Comparison of ENCODE assay signal across 23 mouse cellular contexts in the genomic region with DNA sequence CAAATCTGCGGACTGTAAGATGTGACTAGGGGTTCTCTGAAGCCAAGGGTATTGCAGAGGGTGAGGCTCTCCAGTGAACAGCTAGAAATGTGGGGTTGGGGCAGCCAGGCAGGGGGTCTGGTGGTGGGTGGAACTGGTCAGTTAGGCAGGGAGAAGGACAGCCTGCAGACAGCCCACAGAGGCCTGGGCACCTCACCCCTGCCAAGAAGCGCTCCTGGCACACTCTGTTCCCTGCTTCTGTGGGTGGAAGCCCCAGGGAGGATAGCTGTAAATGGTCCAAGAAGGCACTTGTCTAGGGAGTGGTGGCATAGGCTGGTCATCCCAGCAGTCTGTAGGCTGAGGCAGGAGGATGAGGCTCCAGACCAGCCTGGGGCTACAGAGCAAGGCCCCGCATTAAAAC. TPM values are rescaled to one million over a fixed set of nuclear protein-coding genes. Genes with fewer than 3 reads are reported as not detected.
DNase-seq lines count a peak whose midpoint lies in the region; ATAC-seq and TF ChIP-seq lines count a peak whose summit lies in the region.
"Had no signal": no experiment of that assay in that cellular context is flagged by ENCODE, and none has a peak within 500 bp of the region (broad histone marks: within the 10 kb centered on the region; RNA-seq: fewer than 3 reads in every experiment).

No protein-coding gene starts in this region.

- H3K4me3 ChIP-seq in kidney, adult 2 months (ENCODE audit: insufficient read depth, low read depth, low read length) = no peak overlapping the region
- H3K4me3 ChIP-seq in kidney, embryonic 16.5 days (ENCODE audit: low read length) = no peak overlapping the region
- 0 out of 2 replicates have a peak overlapping the region, but pooled peaks have one; percentile 84 for H3K4me3 ChIP-seq in E14TG2a.4 (replicated peaks; ENCODE audit: low read length)
- no peak overlapping the region for H3K4me3 ChIP-seq in neural tube, embryonic 15.5 days (replicated peaks)
- no peak overlapping the region for H3K4me3 ChIP-seq in hindbrain, embryonic 12.5 days
- H3K4me3 ChIP-seq: embryonic facial prominence, embryonic 10.5 days; forebrain, embryonic 12.5 days; heart, embryonic 12.5 days; hindbrain, embryonic 13.5 days; midbrain, embryonic 13.5 days; neural tube, embryonic 13.5 days had no signal

- ATAC-seq in kidney, embryonic 16.5 days (ENCODE audit: low FRiP score, low TSS enrichment) = no peak
- ATAC-seq in neural tube, embryonic 15.5 days (ENCODE audit: low FRiP score) = no peak
- ATAC-seq in hindbrain, embryonic 12.5 days (ENCODE audit: low FRiP score) = no peak
- ATAC-seq: inflammation-experienced regulatory T-cells, adult 6 months; midbrain, embryonic 13.5 days had no signal

- 74% methylated on average over 3 of the region's 3 CpGs for WGBS in kidney, adult 2 months
- whole genome bisulfite sequencing in kidney, embryonic 16.5 days = 85% methylated on average over 3 of the region's 3 CpGs
- WGBS in neural tube, embryonic 15.5 days = 96% methylated on average over 3 of the region's 3 CpGs
- 88% methylated on average over 3 of the region's 3 CpGs for WGBS in hindbrain, embryonic 12.5 days

- peak overlapping the region; percentile 79 for H3K27ac ChIP-seq in kidney, adult 2 months (ENCODE audit: insufficient read depth, low read depth, low read length)
- no peak overlapping the region for H3K27ac ChIP-seq in kidney, embryonic 16.5 days (ENCODE audit: low read length)
- no peak overlapping the region for H3K27ac ChIP-seq in neural tube, embryonic 15.5 days (replicated peaks)
- H3K27ac ChIP-seq in hindbrain, embryonic 12.5 days = no peak overlapping the region
- H3K27ac ChIP-seq: embryonic facial prominence, embryonic 10.5 days; forebrain, embryonic 12.5 days; hindbrain, embryonic 13.5 days; midbrain, embryonic 13.5 days; neural tube, embryonic 13.5 days had no signal

- no peak overlapping the region for H3K4me2 ChIP-seq in kidney, embryonic 16.5 days (replicated peaks; ENCODE audit: low read depth, low read length)
- no peak overlapping the region for H3K4me2 ChIP-seq in neural tube, embryonic 15.5 days
- H3K4me2 ChIP-seq in hindbrain, embryonic 12.5 days (replicated peaks) = no peak overlapping the region
- H3K4me2 ChIP-seq: forebrain, embryonic 12.5 days; heart, embryonic 12.5 days; hindbrain, embryonic 13.5 days; midbrain, embryonic 13.5 days; neural tube, embryonic 13.5 days had no signal

- TF ChIP-seq CTCF in kidney, adult 2 months (conservative IDR thresholded peaks at IDR 0.05; ENCODE audit: insufficient read depth, insufficient read length, low read depth, low read length) = no peak
- TF ChIP-seq CTCF in E14TG2a.4 (conservative IDR thresholded peaks at IDR 0.05; ENCODE audit: low read length) = no peak

- H3K36me3 ChIP-seq in kidney, adult 2 months (ENCODE audit: control insufficient read depth, insufficient read depth, low read length) = no peaks in the 10 kb centered on the region
- no peaks in the 10 kb centered on the region for H3K36me3 ChIP-seq in kidney, embryonic 16.5 days (ENCODE audit: insufficient read depth, low read length)
- H3K36me3 ChIP-seq in E14TG2a.4 (ENCODE audit: insufficient read depth, low read length) = no peaks in the 10 kb centered on the region
- H3K36me3 ChIP-seq in neural tube, embryonic 15.5 days = no peaks in the 10 kb centered on the region
- no peaks in the 10 kb centered on the region for H3K36me3 ChIP-seq in hindbrain, embryonic 12.5 days
- H3K36me3 ChIP-seq: embryonic facial prominence, embryonic 10.5 days; forebrain, embryonic 12.5 days; heart, embryonic 12.5 days; hindbrain, embryonic 13.5 days; midbrain, embryonic 13.5 days; neural tube, embryonic 13.5 days had no signal

- DNase-seq in adrenal gland, postnatal 14 days = peak; percentile 74
- no peak for DNase-seq in adrenal gland, adult 18-20 months (ENCODE audit: low spot score in 2 of 2)
- peak; percentile 66 for DNase-seq in kidney, adult 2 months
- DNase-seq in kidney, adult 9 months = peak; percentile 69
- DNase-seq: cerebellum, adult 9-10 months; heart, postnatal 14 days; lung, postnatal 14 days; right cerebral cortex, postnatal 25 days; thymus, postnatal 25 days had no signal

- H3K9ac ChIP-seq in kidney, embryonic 16.5 days (replicated peaks; ENCODE audit: low read length) = no peak overlapping the region
- no peak overlapping the region for H3K9ac ChIP-seq in neural tube, embryonic 15.5 days (replicated peaks)
- no peak overlapping the region for H3K9ac ChIP-seq in hindbrain, embryonic 12.5 days
- H3K9ac ChIP-seq: forebrain, embryonic 12.5 days; heart, embryonic 12.5 days; hindbrain, embryonic 13.5 days; midbrain, embryonic 13.5 days; neural tube, embryonic 13.5 days had no signal

- H3K27me3 ChIP-seq in kidney, adult 2 months (replicated peaks; ENCODE audit: control insufficient read depth, insufficient read depth, low read length) = no peaks in the 10 kb centered on the region
- H3K27me3 ChIP-seq in kidney, embryonic 16.5 days (ENCODE audit: insufficient read depth, low read length) = peaks cover 24% of the 10 kb centered on the region
- peaks cover 68% of the 10 kb centered on the region for H3K27me3 ChIP-seq in E14TG2a.4 (ENCODE audit: insufficient read depth, low read length)
- H3K27me3 ChIP-seq in neural tube, embryonic 15.5 days (replicated peaks) = peaks cover 47% of the 10 kb centered on the region
- H3K27me3 ChIP-seq in hindbrain, embryonic 12.5 days = peaks cover 62% of the 10 kb centered on the region

- no peak for TF ChIP-seq POLR2A in kidney, adult 2 months (IDR thresholded peaks at IDR 0.05; ENCODE audit: low read depth, low read length)

- no peaks in the 10 kb centered on the region for H3K9me3 ChIP-seq in kidney, embryonic 16.5 days (ENCODE audit: low read length)
- H3K9me3 ChIP-seq in E14TG2a.4 (ENCODE audit: low read length) = no peaks in the 10 kb centered on the region
- no peaks in the 10 kb centered on the region for H3K9me3 ChIP-seq in neural tube, embryonic 15.5 days (replicated peaks)
- no peaks in the 10 kb centered on the region for H3K9me3 ChIP-seq in hindbrain, embryonic 12.5 days (replicated peaks)
- H3K9me3 ChIP-seq: embryonic facial prominence, embryonic 10.5 days; forebrain, embryonic 12.5 days; heart, embryonic 12.5 days; hindbrain, embryonic 13.5 days; midbrain, embryonic 13.5 days; neural tube, embryonic 13.5 days had no signal

- peaks cover 9% of the 10 kb centered on the region for H3K4me1 ChIP-seq in kidney, adult 2 months (ENCODE audit: control insufficient read depth, insufficient read depth, low read length)
- H3K4me1 ChIP-seq in kidney, embryonic 16.5 days (ENCODE audit: insufficient read depth, low read length) = peaks cover 14% of the 10 kb centered on the region; the same call in 1 of the 2 replicates
- H3K4me1 ChIP-seq in E14TG2a.4 (replicated peaks; ENCODE audit: low read depth, low read length) = peaks cover 41% of the 10 kb centered on the region
- peaks cover 17% of the 10 kb centered on the region for H3K4me1 ChIP-seq in neural tube, embryonic 15.5 days
- peaks cover 16% of the 10 kb centered on the region for H3K4me1 ChIP-seq in hindbrain, embryonic 12.5 days

RNA-seq across cellular contexts. Expression of a gene that starts 19.7 kb away (rescaled TPM):
- total RNA-seq in adrenal gland, postnatal 14 days (2021) = 80.7 and 81.6 TPM in 2 replicates
- 100 to 1,000 TPM in 1 of 2 experiments, 10 to 100 TPM in 1; 67.0 to 169 TPM for total RNA-seq in adrenal gland, adult 18-20 months (2021)
- 144 and 170 TPM in 2 replicates for polyA plus RNA-seq in kidney, adult 2 months (2012; rRNA removed)
- polyA plus RNA-seq in kidney, embryonic 16.5 days (2015; fragmentation: Nextera tagmentation; extraction: Ambion mirVana) = 8.3 and 8.5 TPM in 2 replicates
- polyA plus RNA-seq in neural tube, embryonic 15.5 days (2015; fragmentation: Nextera tagmentation; extraction: Ambion mirVana) = 0.79 and 0.84 TPM in 2 replicates
- polyA plus RNA-seq in hindbrain, embryonic 12.5 days (2016; fragmentation: Nextera tagmentation; extraction: Ambion mirVana) = 1.5 and 2.0 TPM in 2 replicates
- total RNA-seq: CH12.LX; common myeloid progenitor, adult 5-6 weeks had no signal
- polyA plus RNA-seq: inflammation-experienced regulatory T-cells, adult 6 months had no signal

RNA-seq across cellular contexts. Expression of a gene that starts 31.4 kb away (rescaled TPM):
- 2.2 and 3.5 TPM in 2 replicates for total RNA-seq in adrenal gland, postnatal 14 days (2021)
- total RNA-seq in adrenal gland, adult 18-20 months (2021) = 1 to 10 TPM; 1.9 to 2.5 TPM
- 7.3 and 8.7 TPM in 2 replicates for polyA plus RNA-seq in kidney, adult 2 months (2012; rRNA removed)
- 7.6 and 8.6 TPM in 2 replicates for polyA plus RNA-seq in kidney, embryonic 16.5 days (2015; fragmentation: Nextera tagmentation; extraction: Ambion mirVana)
- 30.3 and 34.0 TPM in 2 replicates for polyA plus RNA-seq in neural tube, embryonic 15.5 days (2015; fragmentation: Nextera tagmentation; extraction: Ambion mirVana)
- 31.6 and 34.2 TPM in 2 replicates for polyA plus RNA-seq in hindbrain, embryonic 12.5 days (2016; fragmentation: Nextera tagmentation; extraction: Ambion mirVana)
- total RNA-seq: common myeloid progenitor, adult 5-6 weeks; megakaryocyte, adult 5-6 weeks had no signal
- polyA plus RNA-seq: inflammation-experienced regulatory T-cells, adult 6 months had no signal

RNA-seq across cellular contexts. Expression of a gene that starts 40.0 kb away (rescaled TPM):
- total RNA-seq in adrenal gland, postnatal 14 days (2021) = 26.5 and 26.6 TPM in 2 replicates
- total RNA-seq in adrenal gland, adult 18-20 months (2021) = 10 to 100 TPM; 20.6 to 29.5 TPM
- 10.1 and 10.2 TPM in 2 replicates for polyA plus RNA-seq in kidney, adult 2 months (2012; rRNA removed)
- 26.3 and 27.0 TPM in 2 replicates for polyA plus RNA-seq in kidney, embryonic 16.5 days (2015; fragmentation: Nextera tagmentation; extraction: Ambion mirVana)
- polyA plus RNA-seq in neural tube, embryonic 15.5 days (2015; fragmentation: Nextera tagmentation; extraction: Ambion mirVana) = 15.8 and 17.5 TPM in 2 replicates
- 26.9 and 27.2 TPM in 2 replicates for polyA plus RNA-seq in hindbrain, embryonic 12.5 days (2016; fragmentation: Nextera tagmentation; extraction: Ambion mirVana)

RNA-seq across cellular contexts. Expression of a gene that starts 44.7 kb away (rescaled TPM):
- 45.6 and 51.3 TPM in 2 replicates for total RNA-seq in adrenal gland, postnatal 14 days (2021)
- 10 to 100 TPM; 45.7 to 55.0 TPM for total RNA-seq in adrenal gland, adult 18-20 months (2021)
- 50.4 and 50.7 TPM in 2 replicates for polyA plus RNA-seq in kidney, adult 2 months (2012; rRNA removed)
- polyA plus RNA-seq in kidney, embryonic 16.5 days (2015; fragmentation: Nextera tagmentation; extraction: Ambion mirVana) = 134 and 139 TPM in 2 replicates
- 75.0 and 87.9 TPM in 2 replicates for polyA plus RNA-seq in neural tube, embryonic 15.5 days (2015; fragmentation: Nextera tagmentation; extraction: Ambion mirVana)
- polyA plus RNA-seq in hindbrain, embryonic 12.5 days (2016; fragmentation: Nextera tagmentation; extraction: Ambion mirVana) = 113 and 119 TPM in 2 replicates

RNA-seq across cellular contexts. Expression of a gene that starts 45.4 kb away (rescaled TPM):
- 24.5 and 26.2 TPM in 2 replicates for total RNA-seq in adrenal gland, postnatal 14 days (2021)
- 10 to 100 TPM; 25.8 to 30.3 TPM for total RNA-seq in adrenal gland, adult 18-20 months (2021)
- 47.3 and 63.3 TPM in 2 replicates for polyA plus RNA-seq in kidney, adult 2 months (2012; rRNA removed)
- polyA plus RNA-seq in kidney, embryonic 16.5 days (2015; fragmentation: Nextera tagmentation; extraction: Ambion mirVana) = 33.3 and 38.7 TPM in 2 replicates
- polyA plus RNA-seq in neural tube, embryonic 15.5 days (2015; fragmentation: Nextera tagmentation; extraction: Ambion mirVana) = 40.6 and 44.5 TPM in 2 replicates
- polyA plus RNA-seq in hindbrain, embryonic 12.5 days (2016; fragmentation: Nextera tagmentation; extraction: Ambion mirVana) = 28.9 and 34.4 TPM in 2 replicates

Comparison
In these comparisons a context has a peak if more than half of its experiments do, and no peak if none do; other contexts are left out.
1. DNase-seq: peak in adrenal gland, postnatal 14 days (single experiment), kidney, adult 2 months (single experiment) and kidney, adult 9 months (single experiment); none in adrenal gland, adult 18-20 months (0 of 2).
2. RNA of a gene that starts 19.7 kb away (polyA plus RNA-seq): 144 to 170 TPM in kidney, adult 2 months; 8.3 to 8.5 TPM in kidney, embryonic 16.5 days, 1.5 to 2.0 TPM in hindbrain, embryonic 12.5 days and 0.79 to 0.84 TPM in neural tube, embryonic 15.5 days; every median in the first group is over 10 times any median in the second.